16 mouse cellular contexts compared by ENCODE assay signal in genomic region chr16:92129843-92130242, GRCm38 (mm10).
"Had no signal": no experiment of that assay in that cellular context is flagged by ENCODE, and none has a peak within 500 bp of the region (broad histone marks: within the 10 kb centered on the region; RNA-seq: fewer than 3 reads in every experiment).

No protein-coding gene starts in this region.

- H3K4me1 ChIP-seq: neural tube, embryonic 15.5 days; stomach, embryonic 15.5 days had no signal

- H3K27ac ChIP-seq: neural tube, embryonic 13.5 days; neural tube, embryonic 15.5 days; stomach, embryonic 15.5 days; stomach, postnatal 0 days had no signal

- H3K27me3 ChIP-seq: neural tube, embryonic 13.5 days; neural tube, embryonic 15.5 days; stomach, embryonic 15.5 days had no signal

- H3K9me3 ChIP-seq: neural tube, embryonic 15.5 days; stomach, embryonic 15.5 days had no signal

- H3K4me3 ChIP-seq: neural tube, embryonic 13.5 days; neural tube, embryonic 15.5 days; stomach, embryonic 15.5 days had no signal

- H3K9ac ChIP-seq: neural tube, embryonic 13.5 days; neural tube, embryonic 15.5 days; stomach, embryonic 15.5 days had no signal

- DNase-seq: retina, postnatal 1 day; right cerebral cortex, adult 18-20 months; right cerebral cortex, postnatal 14 days; right cerebral cortex, postnatal 25 days; right cerebral cortex, postnatal 4 days; spleen, adult 18-20 months; thymus, adult 18-20 months; thymus, adult 2 months; thymus, postnatal 14 days; thymus, postnatal 25 days; thymus, postnatal 36 days; thymus, postnatal 4 days had no signal

- H3K4me2 ChIP-seq: neural tube, embryonic 13.5 days; neural tube, embryonic 15.5 days; stomach, embryonic 15.5 days had no signal

- H3K36me3 ChIP-seq: neural tube, embryonic 13.5 days; neural tube, embryonic 15.5 days; stomach, embryonic 15.5 days had no signal
